Mouse (Mus musculus): ENCODE measurements around the gene Anpep.
"Not testable (repeated sequence)": the region's sequence is repeated elsewhere in the genome, so short reads cannot be mapped to it uniquely, and the experiment has no call there.

Gene Anpep

DNA sequence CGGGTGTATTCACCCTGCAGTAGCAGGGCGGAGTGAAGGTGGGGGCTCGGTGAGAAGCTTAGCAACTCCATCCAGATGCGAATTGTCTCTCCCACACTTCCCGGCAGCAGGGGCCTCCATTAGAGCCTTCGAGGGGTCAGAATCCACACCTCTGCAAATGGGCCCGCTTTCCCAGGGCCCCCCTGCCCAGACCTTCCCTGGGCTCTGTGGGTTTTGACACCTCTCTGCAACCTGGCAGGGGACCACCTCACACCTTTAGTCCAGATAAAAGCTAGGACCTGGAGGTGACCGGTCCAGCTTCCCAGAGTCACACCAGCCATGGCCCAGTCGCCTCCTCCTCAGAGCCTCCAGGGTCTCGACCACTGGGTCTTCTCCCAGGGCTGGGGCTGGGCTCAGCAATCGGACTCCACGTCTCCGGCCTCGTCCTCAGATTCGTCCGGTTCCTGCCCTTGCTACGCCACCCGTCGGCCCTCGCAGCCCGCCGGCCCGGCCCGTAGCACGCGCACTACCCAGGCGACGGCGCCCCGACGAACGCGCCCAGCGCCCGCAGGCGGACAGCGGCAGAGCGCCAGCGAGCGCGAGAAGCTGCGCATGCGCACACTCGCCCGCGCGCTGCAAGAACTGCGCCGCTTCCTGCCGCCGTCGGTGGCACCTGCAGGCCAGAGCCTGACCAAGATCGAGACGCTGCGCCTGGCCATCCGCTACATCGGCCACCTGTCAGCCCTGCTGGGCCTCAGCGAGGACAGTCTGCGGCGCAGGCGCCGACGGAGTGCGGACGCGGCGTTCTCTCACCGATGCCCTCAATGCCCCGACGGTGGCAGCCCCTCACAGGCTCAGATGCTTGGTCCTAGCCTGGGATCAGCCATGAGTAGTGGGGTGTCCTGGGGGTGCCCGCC, 50.0 kb downstream of the Anpep start, which contains the start of gene Mesp2:
Gene Mesp2 (plus strand): TSS at position 117 of the 896 bp plus-strand sequence.
- DNase-seq = peak; percentile 82 to 90

DNA sequence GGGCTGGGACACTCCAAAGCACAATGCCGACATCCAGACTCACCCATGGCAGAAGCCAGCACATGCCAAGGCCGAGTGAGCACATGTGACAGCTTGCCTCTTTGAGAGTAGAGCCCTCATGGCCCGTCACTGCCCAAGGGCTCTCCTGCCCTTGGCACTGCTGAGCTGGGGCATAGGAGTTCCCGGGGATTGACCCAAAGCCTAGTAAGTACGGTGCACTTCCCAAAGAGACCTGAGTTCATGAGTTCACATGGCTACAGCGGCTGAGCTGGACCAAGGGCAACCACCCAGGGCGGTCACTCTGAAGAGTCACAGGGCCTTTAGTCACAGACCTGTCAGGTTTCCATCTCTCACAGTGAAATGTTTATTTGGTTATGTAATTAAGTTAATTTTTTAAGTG, 52.3 kb downstream of the Anpep start:
- DNase-seq = no peak

- DNase-seq = peak; percentile 48 to 57
Observed at GRCm38 (mm10) chr7:79803887-79804286, 57.0 kb downstream of the Anpep start.

GRCm38 (mm10) chr7:79802037-79802436, 58.8 kb downstream of the Anpep start:
- no peak for DNase-seq

DNA sequence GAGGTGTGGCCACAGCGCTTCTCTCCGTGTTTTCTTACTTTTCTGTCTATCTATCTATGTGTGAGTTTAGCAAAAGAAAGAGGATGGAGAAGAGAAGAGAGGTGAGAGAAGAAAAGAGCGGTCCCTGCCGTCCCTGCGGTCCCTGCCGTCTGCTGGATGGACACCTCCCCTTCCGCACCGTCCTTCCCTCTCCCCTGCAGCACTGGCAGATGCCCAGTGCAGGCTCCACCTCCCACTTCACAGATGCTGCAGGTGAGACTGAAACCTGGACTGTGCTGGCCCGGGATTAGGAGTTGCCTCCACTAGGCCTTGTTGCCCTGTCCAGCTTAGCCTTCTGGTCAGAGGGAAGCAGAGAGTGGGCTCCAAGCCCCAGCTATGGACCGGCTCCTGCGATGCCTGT, 59.5 kb downstream of the Anpep start:
- no peak for DNase-seq

GRCm38 (mm10) chr7:79800336-79800735, 60.5 kb downstream of the Anpep start:
- no peak for DNase-seq

DNA sequence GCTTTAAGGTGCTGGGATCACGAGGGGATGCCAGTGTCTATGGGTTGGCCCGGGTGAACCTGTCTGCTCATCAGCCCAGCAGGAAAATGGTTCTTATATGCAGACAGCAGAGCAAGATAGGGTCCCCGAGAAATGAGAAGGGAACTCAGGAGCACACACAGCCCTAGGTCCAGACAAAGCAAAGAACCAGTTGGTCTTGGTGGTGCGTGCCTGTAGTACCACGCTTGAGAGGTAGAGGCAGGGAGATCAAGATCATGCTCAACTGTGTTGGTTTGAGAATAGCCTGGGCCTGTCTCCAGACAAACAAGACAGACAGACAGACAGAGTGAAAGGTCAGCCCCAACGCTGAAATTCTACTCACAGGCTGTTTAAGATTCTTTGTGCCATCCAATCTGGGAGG, 61.4 kb downstream of the Anpep start:
- DNase-seq = no peak

DNA sequence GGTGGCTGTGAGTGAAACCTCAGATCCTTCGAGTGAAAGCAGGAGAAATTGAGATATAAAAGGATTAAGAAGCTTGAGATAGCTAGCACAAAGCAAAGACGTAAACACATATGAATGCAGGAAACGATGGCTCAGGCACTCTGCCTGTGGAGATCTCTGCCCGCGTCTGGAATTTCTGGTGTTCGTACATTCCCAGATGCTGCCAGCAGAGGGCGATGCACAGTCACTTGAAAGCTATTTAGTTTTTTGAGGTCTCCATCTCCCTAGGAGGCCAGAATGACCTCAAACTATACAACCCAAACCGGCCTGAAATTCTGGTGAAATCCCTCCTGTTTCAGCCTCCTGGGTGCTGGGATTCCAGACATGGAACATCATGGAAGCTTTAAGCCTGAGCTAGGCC, 61.8 kb downstream of the Anpep start:
- DNase-seq = peak; percentile 90 to 92

GRCm38 (mm10) chr7:79798606-79799005, 62.3 kb downstream of the Anpep start:
- DNase-seq = no peak

DNA sequence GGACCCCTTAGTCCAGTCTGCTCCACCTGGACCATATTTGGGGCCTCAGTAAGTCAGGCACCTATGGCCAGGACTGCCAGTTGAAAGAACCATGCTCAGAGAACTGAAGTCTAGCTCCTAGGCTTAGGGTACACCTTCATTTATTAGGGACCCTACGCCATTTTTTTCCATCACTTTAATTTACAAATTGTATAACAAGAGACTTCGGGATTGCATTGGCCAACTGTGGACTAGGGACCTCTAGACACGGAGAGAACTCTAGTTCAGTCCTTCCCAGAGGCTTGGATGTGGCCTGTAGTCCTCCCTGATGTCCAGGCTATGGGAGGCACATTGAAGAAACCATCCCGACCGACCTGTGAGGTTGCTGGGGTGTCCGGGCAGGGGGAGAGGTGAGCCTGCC, 67.2 kb downstream of the Anpep start, which contains the start of gene Mesp1:
Gene Mesp1 (minus strand): TSS at position 101 of the 400 bp plus-strand sequence.
- no peak for DNase-seq

- DNase-seq = peak; percentile 53 to 72
Observed at GRCm38 (mm10) chr7:79792635-79793421, 68.0 kb downstream of the Anpep start.

- DNase-seq = not testable (repeated sequence)
Observed at GRCm38 (mm10) chr7:79789812-79790211, 71.0 kb downstream of the Anpep start.

GRCm38 (mm10) chr7:79786295-79786694, 74.6 kb downstream of the Anpep start:
- peak; percentile 79 to 83 for DNase-seq

GRCm38 (mm10) chr7:79782516-79782855, 78.4 kb downstream of the Anpep start:
- no peak for DNase-seq

DNA sequence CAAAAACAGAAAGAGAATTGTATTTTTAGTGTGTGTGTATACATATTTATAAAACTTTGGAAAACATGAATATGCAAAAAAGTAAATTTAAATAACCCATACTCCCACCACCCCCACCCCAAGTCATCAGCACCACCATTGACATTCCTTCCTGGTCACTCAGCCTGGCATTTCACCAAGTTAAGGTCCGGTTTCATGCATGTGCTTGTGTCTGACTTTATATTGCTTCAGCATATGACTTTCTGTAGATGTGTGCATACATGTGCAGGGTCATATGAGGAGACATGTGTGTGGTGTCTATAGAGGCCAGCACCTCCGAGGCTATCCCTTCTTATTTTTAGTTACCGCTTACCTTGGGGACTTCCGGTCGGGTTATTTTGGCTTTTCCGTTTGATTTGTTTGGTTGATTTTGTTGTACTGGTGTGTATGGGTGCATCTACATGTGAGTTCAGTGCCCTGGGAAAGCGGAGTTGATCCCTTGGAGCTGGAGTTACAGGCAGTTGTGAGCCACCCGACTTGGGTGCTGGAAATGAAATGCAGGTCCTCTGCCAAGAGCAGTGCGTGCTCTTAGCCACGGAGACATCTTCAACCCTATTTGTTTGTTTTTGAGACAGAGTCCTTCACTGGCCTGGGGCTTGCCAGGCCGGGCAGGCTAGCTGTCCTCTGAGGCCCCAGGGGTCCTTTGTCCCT, 78.9 kb downstream of the Anpep start:
- no peak for DNase-seq

- DNase-seq = peak; percentile 84 to 87
Observed at GRCm38 (mm10) chr7:79780647-79781626, 79.9 kb downstream of the Anpep start.
